Mouse (Mus musculus) liver, postnatal 0 days (tissue): ENCODE measurements around the gene Hmox2. TPM values are rescaled to one million over a fixed set of nuclear protein-coding genes. Genes with fewer than 3 reads are reported as not detected.

Experiments used
- ATAC-seq: fragments of 200-750 bp; cut with Nextera tagmentation; 2 replicates; pipeline ENCODE4 v1.8.0; 2017; ENCODE audit warnings: mild to moderate bottlenecking, moderate library complexity
- DNase-seq: peaks from one replicate; pipeline ENCODE4 v3.0.0-alpha.2; 2016
- H3K27ac ChIP-seq: fragments of 300-500 bp; sonication (generic); 2 replicates; pipeline ENCODE4 v1.5.1; 2014; ENCODE audit warnings: antibody characterized with exemption, moderate library complexity, mild to moderate bottlenecking, low read depth
- H3K27me3 ChIP-seq: fragments of 300-500 bp; sonication (generic); 2 replicates; pipeline ENCODE4 v1.6.1; 2014; ENCODE audit warnings: low read length, control low read depth, mixed read lengths; ENCODE audit not compliant: insufficient read depth
- H3K36me3 ChIP-seq: fragments of 300-500 bp; sonication (generic); replicated peaks from 2 replicates; pipeline ENCODE4 v1.6.1; 2014; ENCODE audit warnings: mild to moderate bottlenecking, control low read depth, low read length, moderate library complexity, mixed read lengths; ENCODE audit not compliant: insufficient read depth
- H3K4me1 ChIP-seq: fragments of 300-500 bp; sonication (generic); 2 replicates; pipeline ENCODE4 v1.6.1; 2014; ENCODE audit warnings: antibody characterized with exemption, mild to moderate bottlenecking, control low read depth; ENCODE audit not compliant: insufficient read depth
- H3K4me2 ChIP-seq: fragments of 300-500 bp; sonication (generic); 2 replicates; pipeline ENCODE4 v1.6.1; 2014; ENCODE audit warnings: low read depth, mild to moderate bottlenecking, low read length, moderate library complexity, mixed read lengths
- H3K4me3 ChIP-seq: fragments of 300-500 bp; sonication (generic); 2 replicates; pipeline ENCODE4 v1.5.1; 2014; ENCODE audit warnings: low read depth, low read length
- H3K9ac ChIP-seq: fragments of 300-500 bp; sonication (generic); replicated peaks from 2 replicates; pipeline ENCODE4 v1.6.1; 2014; ENCODE audit warnings: mild to moderate bottlenecking, moderate library complexity
- H3K9me3 ChIP-seq: fragments of 300-500 bp; sonication (generic); 2 replicates; pipeline ENCODE4 v1.6.1; 2016; ENCODE audit warnings: mild to moderate bottlenecking, control low read depth, low read length, mixed read lengths
- CTCF ChIP-seq: sonication (generic); IDR thresholded peaks from 2 replicates; pipeline ENCODE4 v1.5.1; 2016; ENCODE audit warnings: antibody characterized with exemption, low read depth
- EP300 ChIP-seq: IDR thresholded peaks from 2 replicates; pipeline ENCODE4 v1.6.1; 2016; ENCODE audit warnings: antibody characterized with exemption, low read depth, mild to moderate bottlenecking
- WGBS: fragments of 180-500 bp; shearing (Covaris S2); extraction: QIAGEN DNeasy Blood & Tissue Kit; methylation state at CpG from one replicate; pipeline ENCODE4 v1.1.7; 2014; ENCODE audit not compliant: insufficient replicate concordance; 5-methylcytosine and 5-hydroxymethylcytosine counted together
- polyA plus RNA-seq: library from polyadenylated mRNA; unstranded; fragments of >200 nt; fragmentation: Nextera tagmentation; extraction: Ambion mirVana; gene quantifications from 2 replicates; pipeline ENCODE4 v1.2.1, GENCODE M21; 2015

The Hmox2 gene
- polyA plus RNA-seq, 1 experiment from 2014 or later, result 57.7 TPM

DNA sequence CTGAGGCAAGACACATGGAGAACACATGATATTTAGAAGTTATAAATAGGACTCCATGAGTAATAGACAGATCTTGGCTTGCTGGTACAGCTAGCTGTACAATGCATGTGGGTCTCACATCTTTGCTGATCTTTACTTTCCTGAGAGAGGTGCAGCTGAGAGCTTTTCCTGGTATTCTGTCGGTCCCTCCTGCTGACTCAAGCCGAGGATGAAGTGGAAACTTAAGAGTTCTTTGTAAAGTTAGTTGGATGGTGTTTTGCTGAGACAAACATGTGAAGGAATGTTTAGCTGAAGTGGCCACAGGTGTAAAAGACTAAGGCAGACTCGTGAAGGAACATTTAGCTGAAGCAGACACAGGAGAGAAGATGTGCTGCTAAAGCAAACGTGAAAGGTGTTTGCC is 70.5 kb downstream of the Hmox2 start:
- no peaks in the 10 kb centered on the region for H3K36me3 ChIP-seq
- H3K4me3 ChIP-seq, result no peak overlapping the region
- no peak for DNase-seq
- 77% methylated on average over 4 of the region's 4 CpGs for WGBS
- H3K9me3 ChIP-seq, result 0 out of 2 replicates have a peak, but pooled peaks cover 4% of the 10 kb centered on the region
- no peaks in the 10 kb centered on the region for H3K4me1 ChIP-seq
- no peak overlapping the region for H3K27ac ChIP-seq
- H3K27me3 ChIP-seq, result no peaks in the 10 kb centered on the region
- no peak overlapping the region for H3K9ac ChIP-seq
- no peak for ATAC-seq
- TF ChIP-seq EP300 (no peak), CTCF (no peak)
- H3K4me2 ChIP-seq, result no peak overlapping the region

Other genes starting within 250 kb of the Hmox2 start
- gene Srl, start 184.5 kb upstream of the Hmox2 start, polyA plus RNA-seq, result 1.00 and 3.0 TPM in 2 replicates
- 3.9 and 5.6 TPM in 2 replicates for gene Tfap4, start 166.5 kb upstream of the Hmox2 start, polyA plus RNA-seq
- 1.7 and 1.9 TPM in 2 replicates for gene Glis2, start 131.6 kb upstream of the Hmox2 start, polyA plus RNA-seq
- gene Pam16, start 101.4 kb upstream of the Hmox2 start, polyA plus RNA-seq, result 59.7 and 66.3 TPM in 2 replicates
- gene Vasn, start 86.4 kb upstream of the Hmox2 start, polyA plus RNA-seq, result 1.6 and 1.9 TPM in 2 replicates
- 66.0 and 70.5 TPM in 2 replicates for gene Dnaja3, start 86.4 kb upstream of the Hmox2 start, polyA plus RNA-seq
- 6.8 and 10.3 TPM in 2 replicates for gene Coro7, start 46.6 kb upstream of the Hmox2 start, polyA plus RNA-seq
- gene Nmral1, start 7.0 kb upstream of the Hmox2 start, polyA plus RNA-seq, result 20.4 and 24.1 TPM in 2 replicates
- 46.8 and 50.3 TPM in 2 replicates for gene Cdip1, start 63.9 kb downstream of the Hmox2 start, polyA plus RNA-seq
- 0.09 TPM in 1 of 2 replicates, not detected in the other for gene 4930562C15Rik, start 109.1 kb downstream of the Hmox2 start, polyA plus RNA-seq
- 15.6 and 16.7 TPM in 2 replicates for gene Ubald1, start 154.0 kb downstream of the Hmox2 start, polyA plus RNA-seq
- 34.8 and 36.7 TPM in 2 replicates for gene Mgrn1, start 159.9 kb downstream of the Hmox2 start, polyA plus RNA-seq
- gene Nudt16l1, start 212.4 kb downstream of the Hmox2 start, polyA plus RNA-seq, result 38.9 and 40.2 TPM in 2 replicates
- gene Anks3, start 237.8 kb downstream of the Hmox2 start, polyA plus RNA-seq, result 10.5 and 13.0 TPM in 2 replicates